Mouse (Mus musculus): ENCODE data around the gene Smc5. TPM values are rescaled to one million over a fixed set of nuclear protein-coding genes. Genes with fewer than 3 reads are reported as not detected.

Smc5 gene
- total RNA-seq, 2 experiments from 2014 or later: 24.5 to 33.9 TPM

Other genes starting within 250 kb of the Smc5 start
- gene Klf9, start 132.7 kb downstream of the Smc5 start, total RNA-seq (2021): 100 to 1,000 TPM; 157 to 184 TPM
- 1 to 10 TPM in 1 of 2 experiments, under 1 TPM in 1; 0.89 to 1.1 TPM for gene Mamdc2, start 174.5 kb upstream of the Smc5 start, total RNA-seq (2021)

Data from layer of hippocampus, postnatal 25 days (tissue).